Mouse (Mus musculus) granulocyte monocyte progenitor cell, adult 5-6 weeks (primary cell): ENCODE measurements around the gene Slc46a1. TPM values are rescaled to one million over a fixed set of nuclear protein-coding genes. Genes with fewer than 3 reads are reported as not detected.

ENCODE experiments used
- ATAC-seq: replicated peaks from 2 replicates; pipeline ENCODE4 v1.8.0; 2016; ENCODE audit warnings: mild to moderate bottlenecking, moderate TSS enrichment, inconsistent platforms; ENCODE audit not compliant: poor library complexity, severe bottlenecking
- total RNA-seq, 2 experiments: library from RNA; stranded (forward) in 1 of 2; stranded (reverse) in 1 of 2; fragments of 200-712, 200-1000 nt in 1 of 2; fragments of >200 nt in 1 of 2; fragmentation: Nextera tagmentation in 1 of 2; gene quantifications; 2 replicates each; pipeline ENCODE4 v1.2.3; 2014 to 2017

Gene Slc46a1
- total RNA-seq, 2 experiments from 2014 or later: 2.7 TPM; not detected in 1

GRCm38 (mm10) chr11:78453675-78454074, 11.8 kb upstream of the Slc46a1 start:
- no peak for ATAC-seq

GRCm38 (mm10) chr11:78454276-78454675, 11.2 kb upstream of the Slc46a1 start:
- no peak for ATAC-seq

- peak; percentile 43 for ATAC-seq
These were observed 10.2 kb upstream of the Slc46a1 start for GRCm38 (mm10) chr11:78455308-78455707.

- ATAC-seq: peak; percentile 96
These were observed 6.8 kb upstream of the Slc46a1 start for GRCm38 (mm10) chr11:78458740-78459139.

- no peak for ATAC-seq
These were observed 3.6 kb upstream of the Slc46a1 start for GRCm38 (mm10) chr11:78461894-78462293.

GRCm38 (mm10) chr11:78462669-78463068, 2.8 kb upstream of the Slc46a1 start:
- no peak for ATAC-seq

- no peak for ATAC-seq
These were observed 2.0 kb upstream of the Slc46a1 start for GRCm38 (mm10) chr11:78463286-78464036.

GRCm38 (mm10) chr11:78465116-78465515, 381 bp upstream of the Slc46a1 start:
- ATAC-seq: no peak

GRCm38 (mm10) chr11:78466242-78466912, 880 bp downstream of the Slc46a1 start:
- ATAC-seq: no peak

- no peak for ATAC-seq
These were observed 2.0 kb downstream of the Slc46a1 start for GRCm38 (mm10) chr11:78467515-78467914.

- no peak for ATAC-seq
These were observed 2.4 kb downstream of the Slc46a1 start for GRCm38 (mm10) chr11:78467932-78468331.

- no peak for ATAC-seq
These were observed 6.0 kb downstream of the Slc46a1 start for GRCm38 (mm10) chr11:78471326-78472103.

GRCm38 (mm10) chr11:78475289-78475688, 9.8 kb downstream of the Slc46a1 start:
- peak; percentile 88 for ATAC-seq

GRCm38 (mm10) chr11:78483639-78484038, 18.1 kb downstream of the Slc46a1 start:
- no peak for ATAC-seq

- peak; percentile 72 for ATAC-seq
These were observed 22.7 kb downstream of the Slc46a1 start for GRCm38 (mm10) chr11:78488168-78488567.

- peak; percentile 72 for ATAC-seq
These were observed 25.3 kb downstream of the Slc46a1 start for GRCm38 (mm10) chr11:78490781-78491241.

GRCm38 (mm10) chr11:78495904-78496303, 30.4 kb downstream of the Slc46a1 start:
- 0 out of 2 replicates have a peak, but pooled peaks have one; percentile 17 for ATAC-seq

GRCm38 (mm10) chr11:78497071-78497541, 31.6 kb downstream of the Slc46a1 start:
- 0 out of 2 replicates have a peak, but pooled peaks have one; percentile 6 for ATAC-seq

GRCm38 (mm10) chr11:78497544-78498522, 32.3 kb downstream of the Slc46a1 start, which contains the start of gene Sarm1:
Sarm1 (minus strand) TSS chr11:78497754.
- ATAC-seq: peak; percentile 99
